Mouse (Mus musculus): ENCODE results near the gene Ebf3. TPM values are rescaled to one million over a fixed set of nuclear protein-coding genes. Genes with fewer than 3 reads are reported as not detected.
A peak's percentile ranks its signal among the peaks of the same experiment; 100 is the strongest.

The Ebf3 gene
- polyA plus RNA-seq, 1 experiment from 2014 or later, result 0.30 TPM

DNA sequence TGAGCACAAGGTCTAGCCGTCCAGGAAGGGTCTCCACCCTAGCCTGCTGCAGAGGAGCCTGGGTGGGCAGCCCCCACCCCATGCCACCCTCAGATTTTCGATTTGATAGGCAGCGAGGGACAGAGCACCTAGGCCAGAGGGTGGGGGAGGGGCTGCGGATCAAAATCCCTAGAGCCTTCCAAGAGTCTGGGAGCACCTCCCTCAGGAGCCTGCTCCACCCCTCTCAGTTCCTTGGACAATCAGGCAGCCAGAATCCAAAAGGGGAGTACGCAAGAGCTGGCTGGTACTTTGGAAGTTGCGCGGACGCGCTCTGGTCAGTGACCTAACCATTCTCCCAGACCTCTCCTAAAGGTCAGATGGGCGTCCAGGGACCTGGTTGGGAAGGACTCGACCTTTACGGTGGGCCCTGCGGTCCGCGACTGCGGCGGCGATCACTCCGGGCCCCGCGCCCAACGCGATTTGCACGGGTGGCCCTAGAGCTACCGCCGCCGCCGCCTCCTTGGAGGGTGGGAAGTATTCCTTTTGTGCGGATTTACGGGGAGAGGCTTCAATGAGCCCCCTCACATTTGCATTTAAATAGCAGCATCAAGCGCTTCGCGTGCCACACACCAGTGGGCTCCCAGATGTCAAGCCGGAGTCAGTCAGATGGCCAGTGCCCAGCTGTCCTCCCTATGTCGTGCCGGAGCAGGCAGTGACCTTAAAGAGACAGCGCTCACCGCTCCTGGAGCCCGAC lies 2.8 kb upstream of the Ebf3 start:
- 5% methylated on average over 39 of the region's 39 CpGs for WGBS
- no peak overlapping the region for H3K27ac ChIP-seq
- H3K9me3 ChIP-seq (replicated peaks; ENCODE audit: low read length), result no peaks in the 10 kb centered on the region
- no peaks in the 10 kb centered on the region for H3K36me3 ChIP-seq (ENCODE audit: insufficient read depth, low read length)
- H3K4me3 ChIP-seq (replicated peaks; ENCODE audit: low read depth, low read length), result no peak overlapping the region
- no peak overlapping the region for H3K9ac ChIP-seq (ENCODE audit: low read depth, low read length)
- peak overlapping the region; percentile 1; the same call in 1 of the 2 replicates for H3K4me2 ChIP-seq (ENCODE audit: low read length)
- DNase-seq (ENCODE audit: low spot score) (no peak), ATAC-seq (replicated peaks; ENCODE audit: low FRiP score, low read depth) (no peak)
- peaks cover 85% of the 10 kb centered on the region for H3K27me3 ChIP-seq (ENCODE audit: insufficient read depth, low read length)
- no peak for TF ChIP-seq CTCF (IDR thresholded peaks at IDR 0.05; ENCODE audit: low read depth)
- H3K4me1 ChIP-seq (replicated peaks; ENCODE audit: insufficient read depth, low read length), result peaks cover 10% of the 10 kb centered on the region

GRCm38 (mm10) chr7:137316181-137316925 lies 2.1 kb upstream of the Ebf3 start:
- no peak for DNase-seq (ENCODE audit: low spot score)
- Histone ChIP-seq H3K4me3 (replicated peaks; ENCODE audit: low read depth, low read length) (no peak overlapping the region), H3K4me1 (replicated peaks; ENCODE audit: insufficient read depth, low read length) (peaks cover 10% of the 10 kb centered on the region), H3K36me3 (ENCODE audit: insufficient read depth, low read length) (no peaks in the 10 kb centered on the region), H3K9me3 (replicated peaks; ENCODE audit: low read length) (no peaks in the 10 kb centered on the region), H3K27me3 (ENCODE audit: insufficient read depth, low read length) (peaks cover 87% of the 10 kb centered on the region), H3K27ac (no peak overlapping the region), H3K9ac (ENCODE audit: low read depth, low read length) (no peak overlapping the region), H3K4me2 (ENCODE audit: low read length) (no peak overlapping the region)
- 15% methylated on average over 20 of the region's 20 CpGs for WGBS
- TF ChIP-seq CTCF (IDR thresholded peaks at IDR 0.05; ENCODE audit: low read depth), result no peak
- ATAC-seq (replicated peaks; ENCODE audit: low FRiP score, low read depth), result no peak

DNA sequence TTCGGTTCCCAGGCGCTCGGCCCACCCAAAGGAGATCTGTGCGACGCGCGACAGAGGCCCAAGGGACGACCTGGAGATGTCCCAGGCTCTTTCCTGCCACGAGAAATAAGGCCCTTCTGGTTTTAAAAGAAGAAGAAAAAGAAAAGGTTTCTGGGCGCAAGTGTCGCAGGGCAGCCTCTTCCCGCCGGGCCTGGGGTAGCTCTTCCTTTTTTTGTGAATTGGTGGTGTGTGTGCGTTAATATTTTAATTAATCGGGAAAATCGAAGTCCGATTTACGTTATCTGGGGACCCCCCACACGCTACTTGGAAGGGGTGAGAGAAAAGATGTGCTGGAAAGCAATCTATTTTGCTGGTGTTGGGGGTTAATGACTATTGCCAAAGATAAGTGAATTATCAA lies 1.3 kb upstream of the Ebf3 start:
- DNase-seq (ENCODE audit: low spot score) (no peak), ATAC-seq (replicated peaks; ENCODE audit: low FRiP score, low read depth) (no peak)
- H3K27ac ChIP-seq, result no peak overlapping the region
- no peak overlapping the region for H3K9ac ChIP-seq (ENCODE audit: low read depth, low read length)
- 11% methylated on average over 19 of the region's 19 CpGs for WGBS
- H3K27me3 ChIP-seq (ENCODE audit: insufficient read depth, low read length), result peaks cover 85% of the 10 kb centered on the region
- peak overlapping the region; percentile 30 for H3K4me2 ChIP-seq (ENCODE audit: low read length)
- no peaks in the 10 kb centered on the region for H3K36me3 ChIP-seq (ENCODE audit: insufficient read depth, low read length)
- peaks cover 12% of the 10 kb centered on the region for H3K4me1 ChIP-seq (replicated peaks; ENCODE audit: insufficient read depth, low read length)
- TF ChIP-seq CTCF (IDR thresholded peaks at IDR 0.05; ENCODE audit: low read depth), result no peak
- H3K9me3 ChIP-seq (replicated peaks; ENCODE audit: low read length), result no peaks in the 10 kb centered on the region
- H3K4me3 ChIP-seq (replicated peaks; ENCODE audit: low read depth, low read length), result 0 out of 2 replicates have a peak overlapping the region, but pooled peaks have one; percentile 50

DNA sequence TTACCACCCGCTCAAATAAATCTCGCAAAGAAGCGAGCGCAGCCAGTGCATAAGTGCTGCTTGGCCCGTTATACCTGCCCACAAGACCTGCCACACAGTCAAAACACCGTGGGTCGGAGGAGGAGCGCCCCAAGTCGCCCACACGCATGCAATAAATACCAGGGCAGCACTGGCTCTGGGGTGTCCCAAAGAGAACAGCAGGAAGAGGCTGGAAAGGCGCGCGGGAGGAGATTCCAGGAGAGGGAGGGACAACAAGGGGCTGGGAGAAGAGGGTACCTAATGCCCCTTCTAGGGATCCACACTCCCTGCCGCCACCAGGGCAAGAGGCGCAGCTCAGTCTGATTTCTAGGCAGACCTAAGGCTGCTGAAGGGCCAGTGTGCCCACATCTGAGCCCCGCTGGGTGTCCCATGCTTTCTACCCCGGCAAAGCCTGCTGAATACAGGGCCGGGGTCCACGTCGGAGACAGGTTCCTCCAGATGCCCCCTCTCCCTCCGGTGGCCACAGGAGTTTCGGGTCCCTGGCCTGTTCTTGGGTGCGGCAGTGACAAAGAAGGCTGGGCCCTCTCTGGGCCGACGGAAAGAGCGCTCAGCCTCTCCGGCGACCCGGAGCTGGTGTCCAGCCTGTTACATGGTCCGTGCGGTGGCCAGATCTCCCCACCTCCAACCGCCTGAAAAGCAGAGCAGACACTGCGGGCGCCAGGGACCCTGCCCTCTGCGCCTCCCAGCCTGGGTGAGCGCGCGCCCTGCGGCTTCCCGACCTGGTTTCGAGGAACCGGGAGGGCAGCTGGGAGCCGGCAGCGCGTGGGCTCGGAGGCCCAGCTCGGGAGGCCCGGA lies 682 bp upstream of the Ebf3 start:
- H3K9me3 ChIP-seq (replicated peaks; ENCODE audit: low read length), result no peaks in the 10 kb centered on the region
- peaks cover 86% of the 10 kb centered on the region for H3K27me3 ChIP-seq (ENCODE audit: insufficient read depth, low read length)
- no peak for TF ChIP-seq CTCF (IDR thresholded peaks at IDR 0.05; ENCODE audit: low read depth)
- no peaks in the 10 kb centered on the region for H3K36me3 ChIP-seq (ENCODE audit: insufficient read depth, low read length)
- no peak overlapping the region for H3K27ac ChIP-seq
- peak overlapping the region; percentile 95 for H3K4me2 ChIP-seq (ENCODE audit: low read length)
- 3% methylated on average over 48 of the region's 48 CpGs for WGBS
- no peak for DNase-seq (ENCODE audit: low spot score)
- H3K4me1 ChIP-seq (replicated peaks; ENCODE audit: insufficient read depth, low read length), result peaks cover 18% of the 10 kb centered on the region
- peak overlapping the region; percentile 50 for H3K4me3 ChIP-seq (replicated peaks; ENCODE audit: low read depth, low read length)
- H3K9ac ChIP-seq (ENCODE audit: low read depth, low read length), result no peak overlapping the region
- no peak for ATAC-seq (replicated peaks; ENCODE audit: low FRiP score, low read depth)

DNA sequence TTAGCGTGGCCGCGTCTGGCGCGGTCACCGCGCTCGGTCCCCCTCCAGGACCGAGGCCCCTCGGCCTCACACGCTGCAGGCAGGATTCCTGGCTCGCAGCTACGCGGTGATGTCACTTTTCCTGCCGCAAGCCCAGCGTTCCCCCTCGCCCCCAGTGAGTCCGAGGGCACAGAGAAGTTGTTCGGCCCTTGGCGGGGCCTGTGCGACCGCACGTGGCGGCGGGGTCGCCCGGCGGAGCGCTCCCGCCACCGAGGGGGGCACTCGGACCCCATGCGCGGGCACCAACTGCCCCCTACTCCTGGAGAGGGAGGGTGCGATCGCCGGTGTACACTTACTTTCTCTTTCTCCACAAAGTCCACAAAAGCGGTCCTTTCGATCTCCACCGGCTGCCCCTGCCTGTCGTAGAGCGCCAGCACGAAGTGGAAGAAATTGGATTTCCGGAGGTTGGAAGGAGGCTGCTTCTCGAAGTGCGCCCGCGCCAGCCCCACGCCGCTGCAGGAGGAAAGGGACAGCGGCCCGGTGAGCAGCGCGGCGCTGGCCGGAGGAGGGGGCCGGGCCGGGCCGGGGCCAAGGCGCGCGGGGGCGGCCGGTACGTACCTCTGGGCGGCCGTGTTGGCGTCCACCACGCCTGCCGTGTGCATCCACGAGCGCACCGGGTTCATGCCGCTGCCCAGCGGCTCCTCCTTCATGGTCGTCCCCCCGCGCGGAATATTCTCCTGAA lies 902 bp downstream of the Ebf3 start:
- no peak for TF ChIP-seq CTCF (IDR thresholded peaks at IDR 0.05; ENCODE audit: low read depth)
- ATAC-seq (replicated peaks; ENCODE audit: low FRiP score, low read depth), result no peak
- peaks cover 72% of the 10 kb centered on the region for H3K27me3 ChIP-seq (ENCODE audit: insufficient read depth, low read length)
- peak overlapping the region; percentile 95 for H3K4me2 ChIP-seq (ENCODE audit: low read length)
- no peak for DNase-seq (ENCODE audit: low spot score)
- H3K4me1 ChIP-seq (replicated peaks; ENCODE audit: insufficient read depth, low read length), result peaks cover 26% of the 10 kb centered on the region
- peak overlapping the region; percentile 56; the same call in 1 of the 2 replicates for H3K9ac ChIP-seq (ENCODE audit: low read depth, low read length)
- H3K9me3 ChIP-seq (replicated peaks; ENCODE audit: low read length), result no peaks in the 10 kb centered on the region
- WGBS, result under 1% methylated on average over 75 of the region's 79 CpGs
- H3K36me3 ChIP-seq (ENCODE audit: insufficient read depth, low read length), result no peaks in the 10 kb centered on the region
- H3K4me3 ChIP-seq (replicated peaks; ENCODE audit: low read depth, low read length), result peak overlapping the region; percentile 50
- no peak overlapping the region for H3K27ac ChIP-seq

- 3% methylated on average over 10 of the region's 10 CpGs for WGBS
Measured at GRCm38 (mm10) chr7:137312933-137313182, 1.4 kb downstream of the Ebf3 start.

More at GRCm38 (mm10) chr7:137312933-137313182, 1.4 kb downstream of the Ebf3 start:
- Histone ChIP-seq H3K36me3 (ENCODE audit: insufficient read depth, low read length) (no peaks in the 10 kb centered on the region), H3K4me1 (replicated peaks; ENCODE audit: insufficient read depth, low read length) (peaks cover 26% of the 10 kb centered on the region), H3K27me3 (ENCODE audit: insufficient read depth, low read length) (peaks cover 67% of the 10 kb centered on the region), H3K27ac (no peak overlapping the region), H3K9ac (ENCODE audit: low read depth, low read length) (peak overlapping the region; percentile 56; the same call in 1 of the 2 replicates), H3K4me2 (ENCODE audit: low read length) (peak overlapping the region; percentile 95), H3K9me3 (replicated peaks; ENCODE audit: low read length) (no peaks in the 10 kb centered on the region), H3K4me3 (replicated peaks; ENCODE audit: low read depth, low read length) (peak overlapping the region; percentile 50)
- DNase-seq (ENCODE audit: low spot score) (no peak), ATAC-seq (replicated peaks; ENCODE audit: low FRiP score, low read depth) (no peak)
- TF ChIP-seq CTCF (IDR thresholded peaks at IDR 0.05; ENCODE audit: low read depth), result no peak

All from kidney, postnatal 0 days (tissue).